Mouse (Mus musculus) liver, embryonic 14.5 days (tissue): ENCODE measurements at regions not wholly inside any gene's neighbourhood (a gene's known extent, or its start where the extent isn't known, plus 50 kb on each side); places are given as distances from the start of the nearest gene placed in this dataset.
A peak's percentile ranks its signal among the peaks of the same experiment; 100 is the strongest.

Experiments
- ATAC-seq: fragments of 200-750 bp; cut with Nextera tagmentation; 2 replicates; pipeline ENCODE4 v1.8.0; 2017; ENCODE audit warnings: moderate number of reproducible peaks, mild to moderate bottlenecking, moderate library complexity; ENCODE audit not compliant: insufficient read depth
- DNase-seq, 3 experiments: peaks; one replicate each; pipeline ENCODE4 v3.0.0-alpha.2; 2012 to 2013; ENCODE audit warnings: low read depth in 3 of 3, low spot score in 3 of 3
- H3K27ac ChIP-seq: fragments of 300-500 bp; sonication (generic); 2 replicates; pipeline ENCODE4 v1.5.1; 2014; ENCODE audit warnings: moderate library complexity, mild to moderate bottlenecking, control low read depth, inconsistent platforms
- H3K27me3 ChIP-seq: fragments of 300-500 bp; sonication (generic); 2 replicates; pipeline ENCODE4 v1.6.1; 2014; ENCODE audit warnings: mild to moderate bottlenecking, low read length, moderate library complexity; ENCODE audit not compliant: control insufficient read depth, insufficient read depth
- H3K36me3 ChIP-seq: fragments of 300-500 bp; sonication (generic); replicated peaks from 2 replicates; pipeline ENCODE4 v1.6.1; 2014; ENCODE audit warnings: low read depth; ENCODE audit not compliant: control insufficient read depth, insufficient read depth
- H3K4me1 ChIP-seq, 2 experiments: fragments of 200-500 bp in 1 of 2; fragments of 300-500 bp in 1 of 2; sonication (generic) in 1 of 2; replicated peaks; 2 replicates each; pipeline ENCODE4 v1.6.1; 2012 to 2014; ENCODE audit warnings: antibody characterized with exemption in 1 of 2, inconsistent platforms in 1 of 2, low read length in 1 of 2; ENCODE audit not compliant: control insufficient read depth in 2 of 2, insufficient read depth in 2 of 2
- H3K4me2 ChIP-seq: fragments of 300-500 bp; sonication (generic); 2 replicates; pipeline ENCODE4 v1.6.1; 2014; ENCODE audit warnings: low read depth, mild to moderate bottlenecking, control low read depth, moderate library complexity
- H3K4me3 ChIP-seq, 2 experiments: fragments of 200-500 bp in 1 of 2; fragments of 300-500 bp in 1 of 2; sonication (generic) in 1 of 2; 2 replicates each; pipeline ENCODE4 v1.5.1; 2012 to 2014; ENCODE audit warnings: low read depth in 2 of 2, low read length in 2 of 2, mild to moderate bottlenecking in 2 of 2, control low read depth in 1 of 2, inconsistent platforms in 1 of 2, moderate library complexity in 1 of 2; ENCODE audit not compliant: insufficient read depth in 1 of 2
- H3K9ac ChIP-seq: fragments of 300-500 bp; sonication (generic); replicated peaks from 2 replicates; pipeline ENCODE4 v1.6.1; 2014; ENCODE audit warnings: mild to moderate bottlenecking, control low read depth, moderate library complexity
- H3K9me3 ChIP-seq: fragments of 300-500 bp; sonication (generic); 2 replicates; pipeline ENCODE4 v1.6.1; 2016; ENCODE audit warnings: low read length, mixed read lengths; ENCODE audit not compliant: control insufficient read depth
- CTCF ChIP-seq: IDR thresholded peaks from 2 replicates; pipeline ENCODE4 v1.5.1; 2016; ENCODE audit warnings: antibody characterized with exemption, low read depth, control low read depth
- EP300 ChIP-seq: IDR thresholded peaks from 2 replicates; pipeline ENCODE4 v1.6.1; 2016; ENCODE audit warnings: antibody characterized with exemption, low read depth
- WGBS: fragments of 180-500 bp; shearing (Covaris S2); extraction: QIAGEN DNeasy Blood & Tissue Kit; methylation state at CpG from one replicate; pipeline ENCODE4 v1.1.7; 2014; ENCODE audit not compliant: insufficient replicate concordance; 5-methylcytosine and 5-hydroxymethylcytosine counted together

DNA sequence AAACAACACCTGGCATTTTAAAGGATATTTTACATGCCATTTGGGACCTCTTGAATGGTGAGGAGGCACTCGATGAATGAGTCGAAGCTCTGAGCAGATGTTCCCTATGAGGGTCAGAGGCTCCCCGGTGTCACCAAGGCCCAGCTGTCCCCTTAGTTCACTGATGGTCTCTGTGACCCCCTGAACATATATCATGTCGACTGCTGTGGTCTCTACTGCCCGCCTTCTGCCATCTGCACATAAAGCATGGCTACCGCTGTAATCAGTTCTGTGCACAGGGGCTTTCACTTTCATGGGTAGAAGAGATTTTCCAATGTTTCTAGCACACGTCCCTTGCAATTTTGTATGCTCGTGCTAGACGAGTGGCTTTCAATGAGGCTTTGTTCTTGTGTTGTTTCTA lies 607.8 kb downstream of the Plekhb2 start:
- Histone ChIP-seq H3K4me1 (no peaks in the 10 kb centered on the region), H3K9ac (no peak overlapping the region), H3K4me3 (no peak overlapping the region), H3K27me3 (no peaks in the 10 kb centered on the region), H3K4me2 (no peak overlapping the region), H3K36me3 (no peaks in the 10 kb centered on the region), H3K9me3 (no peaks in the 10 kb centered on the region), H3K27ac (no peak overlapping the region)
- ATAC-seq, result no peak
- TF ChIP-seq CTCF (no peak), EP300 (no peak)
- no peak for DNase-seq
- 65% methylated on average over 9 of the region's 9 CpGs for WGBS

- no peak overlapping the region for H3K4me2 ChIP-seq
- ATAC-seq (no peak), DNase-seq (no peak)
These were observed 603.1 kb upstream of the Hs6st1 start for GRCm38 (mm10) chr1:35465081-35465480.

DNA sequence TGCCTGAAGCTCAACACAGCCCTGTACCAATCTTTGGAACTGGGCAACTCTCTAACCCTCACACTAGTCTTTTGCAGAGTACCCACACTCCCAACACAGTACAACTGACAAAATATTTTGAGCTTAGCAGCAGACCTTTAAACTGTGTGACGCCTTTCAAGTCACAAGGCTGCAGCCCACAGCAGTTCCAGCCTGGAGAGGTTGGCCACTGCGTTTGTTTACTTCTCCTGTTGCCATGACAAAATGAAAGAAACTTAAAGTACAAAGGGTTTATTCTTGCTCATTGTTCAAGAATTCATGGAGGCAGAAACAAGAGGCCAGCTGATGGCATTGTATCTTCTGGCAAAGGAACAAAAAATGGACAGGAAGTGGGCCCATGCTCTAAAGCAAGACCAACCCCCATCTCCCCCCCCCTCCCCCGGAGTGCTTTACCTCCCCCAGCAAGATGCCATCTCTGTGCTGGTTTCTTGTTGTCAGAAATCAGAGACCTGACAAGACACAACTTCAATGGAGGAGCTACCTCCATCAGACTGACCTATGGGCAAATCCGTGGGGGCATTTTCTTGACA lies 598.9 kb upstream of the Hs6st1 start:
- Histone ChIP-seq H3K9me3 (no peaks in the 10 kb centered on the region), H3K4me2 (no peak overlapping the region), H3K27me3 (no peaks in the 10 kb centered on the region), H3K27ac (no peak overlapping the region), H3K9ac (no peak overlapping the region), H3K36me3 (no peaks in the 10 kb centered on the region), H3K4me3 (no peak overlapping the region), H3K4me1 (no peaks in the 10 kb centered on the region)
- DNase-seq (no peak), ATAC-seq (no peak)
- 56% methylated on average over 4 of the region's 4 CpGs for WGBS
- no peak for TF ChIP-seq EP300
- TF ChIP-seq CTCF, result no peak

More at GRCm38 (mm10) chr1:35465081-35465480, 603.1 kb upstream of the Hs6st1 start:
- Histone ChIP-seq H3K36me3 (no peaks in the 10 kb centered on the region), H3K9ac (no peak overlapping the region), H3K27ac (no peak overlapping the region), H3K27me3 (no peaks in the 10 kb centered on the region), H3K4me1 (no peaks in the 10 kb centered on the region), H3K9me3 (no peaks in the 10 kb centered on the region), H3K4me3 (no peak overlapping the region)
- 49% methylated on average over 3 of the region's 3 CpGs for WGBS
- TF ChIP-seq EP300, result no peak
- TF ChIP-seq CTCF, result no peak

GRCm38 (mm10) chr1:35478262-35478661 lies 589.9 kb upstream of the Hs6st1 start:
- Histone ChIP-seq H3K4me1 (no peaks in the 10 kb centered on the region), H3K4me2 (no peak overlapping the region), H3K9ac (no peak overlapping the region), H3K9me3 (no peaks in the 10 kb centered on the region), H3K4me3 (no peak overlapping the region), H3K36me3 (no peaks in the 10 kb centered on the region), H3K27ac (no peak overlapping the region), H3K27me3 (no peaks in the 10 kb centered on the region)
- DNase-seq, result no peak
- ATAC-seq, result no peak
- TF ChIP-seq EP300, result no peak
- peak; percentile 32 for TF ChIP-seq CTCF
- 63% methylated on average over 1 of the region's 1 CpGs for WGBS

DNA sequence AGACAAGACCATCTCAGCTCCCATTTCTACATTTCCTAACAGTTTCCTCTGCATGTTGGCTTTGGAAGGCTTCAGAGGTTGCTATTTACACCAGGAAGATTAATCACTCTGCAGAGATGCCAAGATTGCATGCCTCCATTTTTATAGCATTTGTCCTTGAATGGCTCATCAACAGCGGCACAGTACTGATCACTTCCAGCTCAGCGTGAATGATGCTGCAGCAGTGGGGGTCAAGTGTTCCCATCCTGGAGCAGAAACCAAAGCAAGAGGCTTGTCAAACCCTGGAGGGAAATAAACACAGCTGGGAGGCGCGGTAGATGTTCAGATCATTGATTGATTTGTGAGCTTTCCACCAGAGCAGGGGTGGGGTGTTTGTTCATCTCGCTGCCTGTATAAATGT lies 572.2 kb upstream of the Hs6st1 start:
- no peaks in the 10 kb centered on the region for H3K36me3 ChIP-seq
- no peak for ATAC-seq
- H3K4me3 ChIP-seq, result no peak overlapping the region
- H3K9me3 ChIP-seq, result no peaks in the 10 kb centered on the region
- H3K4me2 ChIP-seq, result no peak overlapping the region
- H3K9ac ChIP-seq, result no peak overlapping the region
- H3K4me1 ChIP-seq, result no peaks in the 10 kb centered on the region
- no peak for TF ChIP-seq CTCF
- no peak for TF ChIP-seq EP300
- no peak for DNase-seq
- no peaks in the 10 kb centered on the region for H3K27me3 ChIP-seq
- WGBS, result 61% methylated on average over 5 of the region's 5 CpGs
- H3K27ac ChIP-seq, result no peak overlapping the region
